Mouse (Mus musculus) liver, embryonic 13.5 days (tissue): ENCODE results near the gene Leprot. TPM values are rescaled to one million over a fixed set of nuclear protein-coding genes. Genes with fewer than 3 reads are reported as not detected.

Source experiments
- ATAC-seq: fragments of 200-750 bp; cut with Nextera tagmentation; 2 replicates; pipeline ENCODE4 v1.8.0; 2017; ENCODE audit warnings: low read depth, mild to moderate bottlenecking, moderate number of reproducible peaks, moderate library complexity
- DNase-seq: peaks from one replicate; pipeline ENCODE4 v3.0.0; 2022
- H3K27ac ChIP-seq: fragments of 300-500 bp; sonication (generic); 2 replicates; pipeline ENCODE4 v1.5.1; 2015; ENCODE audit warnings: moderate library complexity, mild to moderate bottlenecking, inconsistent platforms
- H3K27me3 ChIP-seq: fragments of 300-500 bp; sonication (generic); 2 replicates; pipeline ENCODE4 v1.6.1; 2015; ENCODE audit warnings: mild to moderate bottlenecking, inconsistent platforms
- H3K36me3 ChIP-seq: fragments of 300-500 bp; sonication (generic); 2 replicates; pipeline ENCODE4 v1.6.1; 2015; ENCODE audit warnings: mild to moderate bottlenecking, inconsistent platforms
- H3K4me1 ChIP-seq: fragments of 300-500 bp; sonication (generic); replicated peaks from 2 replicates; pipeline ENCODE4 v1.6.1; 2015; ENCODE audit warnings: inconsistent platforms
- H3K4me2 ChIP-seq: fragments of 300-500 bp; sonication (generic); 2 replicates; pipeline ENCODE4 v1.6.1; 2015; ENCODE audit warnings: inconsistent platforms, mild to moderate bottlenecking, moderate library complexity
- H3K4me3 ChIP-seq: fragments of 300-500 bp; sonication (generic); replicated peaks from 2 replicates; pipeline ENCODE4 v1.5.1; 2015; ENCODE audit warnings: mild to moderate bottlenecking, inconsistent platforms
- H3K9ac ChIP-seq: fragments of 300-500 bp; sonication (generic); 2 replicates; pipeline ENCODE4 v1.6.1; 2015; ENCODE audit warnings: mild to moderate bottlenecking, inconsistent platforms
- H3K9me3 ChIP-seq: fragments of 300-500 bp; sonication (generic); replicated peaks from 2 replicates; pipeline ENCODE4 v1.6.1; 2016; ENCODE audit warnings: inconsistent platforms
- WGBS: fragments of 180-500 bp; shearing (Covaris S2); methylation state at CpG from one replicate; pipeline ENCODE4 v1.1.7; 2015; ENCODE audit not compliant: insufficient replicate concordance; 5-methylcytosine and 5-hydroxymethylcytosine counted together
- polyA plus RNA-seq: library from polyadenylated mRNA; unstranded; fragments of >200 nt; fragmentation: Nextera tagmentation; extraction: Ambion mirVana; gene quantifications from 2 replicates; pipeline ENCODE4 v1.2.1, GENCODE M21; 2015

The Leprot gene
- polyA plus RNA-seq, 1 experiment from 2014 or later: 50.8 TPM

- no peak overlapping the region for H3K9ac ChIP-seq
- peaks cover 6% of the 10 kb centered on the region; the same call in 1 of the 2 replicates for H3K4me1 ChIP-seq
- 56% methylated on average over 4 of the region's 4 CpGs for WGBS
- ATAC-seq (no peak), DNase-seq (no peak)
- no peaks in the 10 kb centered on the region for H3K9me3 ChIP-seq
- no peak overlapping the region for H3K4me2 ChIP-seq
- H3K27ac ChIP-seq: no peak overlapping the region
- no peak overlapping the region for H3K4me3 ChIP-seq
- H3K36me3 ChIP-seq: no peaks in the 10 kb centered on the region
- no peaks in the 10 kb centered on the region for H3K27me3 ChIP-seq
These were observed 4.3 kb upstream of the Leprot start for GRCm38 (mm10) chr4:101643216-101643615.

- ATAC-seq (no peak), DNase-seq (no peak)
- Histone ChIP-seq H3K9me3 (no peaks in the 10 kb centered on the region), H3K4me2 (peak overlapping the region; percentile 75), H3K9ac (peak overlapping the region; percentile 68), H3K27ac (peak overlapping the region; percentile 95), H3K4me1 (peaks cover 41% of the 10 kb centered on the region), H3K27me3 (no peaks in the 10 kb centered on the region), H3K36me3 (no peaks in the 10 kb centered on the region), H3K4me3 (peak overlapping the region; percentile 91)
- WGBS: 0% methylated on average over 8 of the region's 8 CpGs
These were observed 692 bp upstream of the Leprot start for GRCm38 (mm10) chr4:101646857-101647195.

GRCm38 (mm10) chr4:101647976-101648642 is 591 bp downstream of the Leprot start:
- Histone ChIP-seq H3K4me3 (peak overlapping the region; percentile 91), H3K9me3 (no peaks in the 10 kb centered on the region), H3K9ac (peak overlapping the region; percentile 95), H3K4me2 (peak overlapping the region; percentile 75), H3K4me1 (peaks cover 54% of the 10 kb centered on the region), H3K36me3 (peaks cover 6% of the 10 kb centered on the region), H3K27me3 (no peaks in the 10 kb centered on the region), H3K27ac (peak overlapping the region; percentile 95)
- DNase-seq (peak; percentile 26), ATAC-seq (no peak)
- under 1% methylated on average over 20 of the region's 20 CpGs for WGBS

DNA sequence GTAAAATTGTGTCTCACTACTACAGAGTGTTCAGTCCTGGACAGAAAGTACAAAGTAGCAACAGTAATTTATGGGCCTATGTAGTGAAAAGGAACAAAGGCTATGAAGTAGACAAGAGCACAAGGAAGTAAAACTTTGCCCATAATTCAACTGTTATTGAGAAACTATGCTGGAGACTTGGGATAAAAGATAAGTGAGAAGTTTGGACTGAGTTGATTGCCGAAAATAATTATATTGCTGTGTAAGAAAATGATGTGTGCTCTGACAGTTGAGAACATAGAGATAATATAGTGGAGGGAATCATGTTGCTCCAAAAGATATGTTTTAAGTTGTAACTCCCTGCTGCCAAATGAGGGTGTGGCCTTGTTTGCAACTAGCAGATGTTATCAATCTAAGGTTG is 1.2 kb downstream of the Leprot start:
- Histone ChIP-seq H3K4me2 (peak overlapping the region; percentile 75), H3K9me3 (no peaks in the 10 kb centered on the region), H3K27ac (peak overlapping the region; percentile 95), H3K4me1 (peaks cover 60% of the 10 kb centered on the region), H3K36me3 (peaks cover 9% of the 10 kb centered on the region), H3K4me3 (peak overlapping the region; percentile 91), H3K27me3 (no peaks in the 10 kb centered on the region), H3K9ac (peak overlapping the region; percentile 95)
- 18% methylated on average over 1 of the region's 1 CpGs for WGBS
- DNase-seq (peak; percentile 27), ATAC-seq (no peak)

GRCm38 (mm10) chr4:101650961-101651360 is 3.4 kb downstream of the Leprot start:
- peak overlapping the region; percentile 61; the same call in 1 of the 2 replicates for H3K27ac ChIP-seq
- H3K9me3 ChIP-seq: no peaks in the 10 kb centered on the region
- 0 out of 2 replicates have a peak overlapping the region, but pooled peaks have one; percentile 1 for H3K9ac ChIP-seq
- no peaks in the 10 kb centered on the region for H3K27me3 ChIP-seq
- ATAC-seq: no peak
- H3K4me1 ChIP-seq: peaks cover 83% of the 10 kb centered on the region
- H3K4me3 ChIP-seq: no peak overlapping the region
- H3K4me2 ChIP-seq: peak overlapping the region; percentile 12; the same call in 1 of the 2 replicates
- peaks cover 10% of the 10 kb centered on the region for H3K36me3 ChIP-seq
- no peak for DNase-seq
- WGBS: 63% methylated on average over 2 of the region's 2 CpGs

- Histone ChIP-seq H3K4me1 (peaks cover 83% of the 10 kb centered on the region), H3K4me2 (peak overlapping the region; percentile 56), H3K27ac (peak overlapping the region; percentile 90), H3K36me3 (peaks cover 34% of the 10 kb centered on the region), H3K9me3 (no peaks in the 10 kb centered on the region), H3K27me3 (no peaks in the 10 kb centered on the region), H3K9ac (peak overlapping the region; percentile 64), H3K4me3 (no peak overlapping the region)
- peak; percentile 45 for ATAC-seq
- DNase-seq: peak; percentile 11
- 62% methylated on average over 6 of the region's 6 CpGs for WGBS
These were observed 6.7 kb downstream of the Leprot start for GRCm38 (mm10) chr4:101654256-101654655.

DNA sequence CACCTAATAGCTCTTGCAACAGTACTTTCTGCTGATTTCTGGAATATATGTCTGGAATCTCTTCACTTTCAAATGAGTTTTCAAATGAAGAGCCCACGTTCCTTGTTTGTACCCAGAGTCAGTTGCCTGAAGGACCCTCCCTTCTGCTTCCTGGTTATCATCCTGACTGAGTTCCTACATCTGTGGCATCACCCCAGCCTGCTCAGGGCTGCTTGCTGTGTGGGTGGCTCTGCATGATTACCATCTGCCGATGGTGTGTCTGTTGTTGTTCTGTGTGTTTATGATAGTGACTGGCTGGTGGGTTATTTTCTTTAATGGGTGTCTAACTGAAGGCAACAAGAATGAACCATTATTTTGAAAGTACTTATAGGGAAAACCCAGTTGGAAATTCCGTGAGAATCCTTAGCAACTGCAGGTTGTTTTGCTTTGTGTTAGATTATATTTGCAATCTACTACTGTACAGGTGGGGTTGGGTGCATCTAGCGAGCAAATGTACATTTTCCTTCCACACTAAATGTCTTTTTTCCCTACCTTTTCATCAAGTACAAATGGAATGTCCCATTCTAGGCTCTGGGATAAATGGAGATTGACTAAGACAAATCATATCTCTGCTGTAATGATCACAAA is 7.4 kb downstream of the Leprot start:
- Histone ChIP-seq H3K27me3 (no peaks in the 10 kb centered on the region), H3K4me2 (peak overlapping the region; percentile 56), H3K4me3 (peak overlapping the region; percentile 16; the same call in 1 of the 2 replicates), H3K27ac (peak overlapping the region; percentile 90), H3K4me1 (peaks cover 76% of the 10 kb centered on the region), H3K9me3 (no peaks in the 10 kb centered on the region), H3K9ac (peak overlapping the region; percentile 64), H3K36me3 (peaks cover 40% of the 10 kb centered on the region)
- ATAC-seq (peak; percentile 95), DNase-seq (peak; percentile 73)
- WGBS: 28% methylated on average over 4 of the region's 4 CpGs

- Histone ChIP-seq H3K4me3 (peak overlapping the region; percentile 16; the same call in 1 of the 2 replicates), H3K4me1 (peaks cover 71% of the 10 kb centered on the region), H3K4me2 (peak overlapping the region; percentile 56), H3K9me3 (no peaks in the 10 kb centered on the region), H3K36me3 (peaks cover 44% of the 10 kb centered on the region), H3K9ac (peak overlapping the region; percentile 64), H3K27ac (peak overlapping the region; percentile 90), H3K27me3 (no peaks in the 10 kb centered on the region)
- 33% methylated on average over 7 of the region's 7 CpGs for WGBS
- ATAC-seq (peak; percentile 70), DNase-seq (peak; percentile 55)
These were observed 7.9 kb downstream of the Leprot start for GRCm38 (mm10) chr4:101655415-101655790.

DNA sequence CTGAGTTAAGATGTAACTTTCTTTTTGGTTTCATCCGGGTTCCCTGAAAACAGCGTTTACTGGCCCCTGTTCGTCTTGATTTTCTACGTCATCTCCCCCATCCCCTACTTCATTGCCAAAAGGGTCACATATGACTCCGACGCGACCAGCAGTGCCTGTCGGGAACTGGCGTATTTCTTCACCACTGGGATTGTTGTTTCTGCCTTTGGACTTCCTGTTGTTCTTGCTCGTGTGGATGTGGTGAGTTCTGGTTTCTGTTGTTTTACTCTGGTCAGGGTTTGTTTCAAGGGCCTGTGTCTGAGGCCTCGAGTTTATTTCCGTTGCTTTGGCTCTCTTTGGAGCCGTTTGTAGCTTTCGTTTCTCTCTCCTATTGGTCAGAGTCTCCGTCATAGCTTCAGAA is 8.5 kb downstream of the Leprot start:
- Histone ChIP-seq H3K4me1 (peaks cover 66% of the 10 kb centered on the region), H3K9me3 (no peaks in the 10 kb centered on the region), H3K4me3 (no peak overlapping the region), H3K9ac (peak overlapping the region; percentile 23; the same call in 1 of the 2 replicates), H3K27me3 (no peaks in the 10 kb centered on the region), H3K27ac (peak overlapping the region; percentile 90), H3K4me2 (peak overlapping the region; percentile 26), H3K36me3 (peaks cover 50% of the 10 kb centered on the region)
- WGBS: 73% methylated on average over 15 of the region's 15 CpGs
- ATAC-seq (no peak), DNase-seq (no peak)

DNA sequence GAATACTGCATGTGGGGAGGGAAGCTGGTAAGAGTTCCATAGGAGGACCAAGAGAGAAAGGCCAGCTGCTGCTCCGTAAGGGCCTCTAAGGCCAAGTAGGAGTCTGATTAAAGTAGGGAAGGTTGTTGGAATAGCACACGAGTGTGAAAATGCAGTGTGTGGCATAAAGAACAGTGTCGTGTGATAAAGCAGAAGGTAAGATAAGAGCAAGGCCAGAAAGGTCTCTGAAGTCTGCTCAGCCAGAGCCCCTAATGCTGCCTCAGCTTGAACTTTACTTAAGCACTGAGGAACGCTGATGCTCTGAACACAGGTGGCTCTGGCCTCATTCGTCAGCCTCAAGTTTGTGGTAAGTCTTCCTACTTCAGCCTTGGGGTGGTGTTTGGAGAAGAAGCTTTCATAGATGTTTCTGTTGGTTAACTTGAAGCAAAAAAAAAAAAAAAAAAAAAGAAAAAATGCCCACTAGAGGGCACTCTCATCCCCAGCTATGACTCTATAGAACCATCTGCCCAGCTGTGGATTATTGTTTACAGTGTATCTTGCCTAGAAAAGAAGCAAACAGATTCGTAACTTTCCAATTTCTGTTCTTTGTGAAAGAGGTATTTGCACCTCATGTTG is 9.5 kb downstream of the Leprot start:
- H3K27ac ChIP-seq: peak overlapping the region; percentile 90
- no peaks in the 10 kb centered on the region for H3K9me3 ChIP-seq
- H3K4me3 ChIP-seq: no peak overlapping the region
- H3K36me3 ChIP-seq: peaks cover 60% of the 10 kb centered on the region
- H3K4me2 ChIP-seq: peak overlapping the region; percentile 33; the same call in 1 of the 2 replicates
- ATAC-seq: peak; percentile 41
- no peaks in the 10 kb centered on the region for H3K27me3 ChIP-seq
- WGBS: 24% methylated on average over 6 of the region's 6 CpGs
- peaks cover 56% of the 10 kb centered on the region for H3K4me1 ChIP-seq
- DNase-seq: peak; percentile 26
- H3K9ac ChIP-seq: peak overlapping the region; percentile 36; the same call in 1 of the 2 replicates

- 69% methylated on average over 9 of the region's 9 CpGs for WGBS
- peaks cover 48% of the 10 kb centered on the region for H3K36me3 ChIP-seq
- no peak overlapping the region for H3K27ac ChIP-seq
- ATAC-seq (peak; percentile 57; the same call in 1 of the 2 replicates), DNase-seq (peak; percentile 24)
- no peaks in the 10 kb centered on the region; the same call in 1 of the 2 replicates for H3K9me3 ChIP-seq
- no peak overlapping the region for H3K4me3 ChIP-seq
- H3K4me2 ChIP-seq: no peak overlapping the region
- no peaks in the 10 kb centered on the region for H3K27me3 ChIP-seq
- H3K4me1 ChIP-seq: no peaks in the 10 kb centered on the region
- no peak overlapping the region for H3K9ac ChIP-seq
These were observed 16.7 kb downstream of the Leprot start for GRCm38 (mm10) chr4:101664160-101664750.
